Mouse (Mus musculus) heart, adult 18-20 months (tissue): ENCODE results near the gene Hsd17b14. TPM values are rescaled to one million over a fixed set of nuclear protein-coding genes. Genes with fewer than 3 reads are reported as not detected.
"Not testable (repeated sequence)": the region's sequence is repeated elsewhere in the genome, so short reads cannot be mapped to it uniquely, and the experiment has no call there.

Source experiments
- DNase-seq, 2 experiments: peaks; one replicate each; pipeline ENCODE4 v3.0.0; 2021 to 2022; ENCODE audit warnings: mixed read lengths in 1 of 2
- long read RNA-seq, 2 experiments: library from polyadenylated mRNA; stranded (forward); transcript quantifications; one replicate each; pipeline ENCODE4 v2.0.0; 2021
- total RNA-seq, 2 experiments: library from RNA; stranded (reverse); gene quantifications; 2 replicates each; pipeline ENCODE4 v1.2.3; 2021

Hsd17b14 gene
- under 1 TPM in 1 of 2 experiments, not detected in 1; 0.41 TPM for total RNA-seq
- long read RNA-seq, experiment 1, partial matches to known transcripts = 0 of 1 reads
- long read RNA-seq, experiment 1, other reads (novel, unspliced or antisense) = 1 of 1 reads
- long read RNA-seq, experiment 2 = 0 reads

- no peak for DNase-seq
Measured at GRCm38 (mm10) chr7:45554744-45555143, at the start of gene Hsd17b14. Gene Hsd17b14, plus strand, starts transcription at chr7:45554893.

DNA sequence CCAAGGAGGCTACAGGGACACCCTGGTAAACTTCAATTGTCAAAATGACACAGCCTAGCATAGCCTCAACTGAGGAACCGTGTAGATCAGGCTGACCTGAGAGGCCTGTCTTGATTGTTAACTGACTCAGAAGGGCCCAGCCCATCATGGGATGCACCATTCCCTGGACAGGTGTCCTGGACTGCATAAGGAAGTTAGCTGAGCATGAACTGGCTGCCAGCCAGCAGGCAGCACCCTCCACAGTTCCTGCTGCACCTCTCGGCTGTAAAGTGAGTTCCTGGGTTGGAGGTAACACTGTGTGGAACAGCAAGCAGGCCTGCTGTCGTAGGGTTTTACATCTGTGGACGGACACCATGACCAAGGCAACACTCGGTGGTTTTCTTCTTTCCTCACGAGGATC lies 47.1 kb upstream of the Hsd17b14 start:
- no peak for DNase-seq

DNA sequence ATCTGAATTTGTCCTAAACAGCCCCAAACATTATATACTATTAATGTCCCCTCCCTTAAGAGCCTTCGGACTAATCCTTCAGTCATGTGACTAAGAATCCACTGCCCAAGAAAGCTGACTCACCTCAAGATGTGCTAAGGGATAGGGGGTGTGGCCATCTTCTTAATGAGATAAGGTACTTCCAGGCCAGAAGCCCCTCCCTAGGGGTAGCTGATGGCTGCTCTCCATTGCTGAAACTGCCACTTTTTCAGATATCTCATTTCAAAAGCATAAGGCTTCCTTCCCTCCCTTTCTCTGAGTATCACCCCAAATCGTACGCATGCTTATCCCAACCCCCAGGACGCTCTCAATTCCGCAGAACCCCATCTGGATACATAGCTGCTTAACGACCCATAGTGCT lies 46.1 kb upstream of the Hsd17b14 start:
- DNase-seq = no peak

DNA sequence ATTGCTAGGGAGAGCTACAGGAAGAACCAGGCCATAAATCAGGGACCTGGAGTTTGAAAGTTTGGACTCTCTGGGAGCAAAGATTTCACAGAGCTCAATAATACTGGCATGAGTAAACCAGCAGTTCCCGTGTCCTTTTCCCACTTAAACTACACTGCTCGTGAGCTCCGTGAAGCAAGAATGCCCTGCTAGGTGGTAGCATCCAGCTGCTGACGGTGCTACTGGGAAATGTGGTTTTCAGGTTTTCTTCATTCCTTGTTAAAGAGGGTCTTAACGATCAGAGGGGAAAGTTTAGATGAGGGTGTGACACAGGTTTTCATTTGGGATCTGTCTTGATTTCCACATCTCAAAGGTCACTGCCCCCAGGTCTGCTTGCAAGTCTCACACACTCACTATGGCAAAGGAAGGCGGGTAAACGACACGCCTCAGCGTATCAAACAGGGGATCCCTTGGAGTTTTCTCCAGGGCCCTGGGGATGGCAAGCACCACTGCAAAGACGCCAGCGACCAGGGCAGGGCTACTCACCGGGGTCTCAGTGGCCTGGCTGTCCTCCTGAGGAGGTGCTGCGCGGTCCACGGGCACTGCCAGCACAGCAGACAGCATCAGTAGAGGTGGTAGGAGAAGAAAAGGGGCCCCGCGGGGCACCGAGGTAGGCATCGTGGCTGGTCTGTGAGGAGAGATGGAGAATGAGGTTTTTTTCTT lies 45.4 kb upstream of the Hsd17b14 start:
- DNase-seq = no peak

DNA sequence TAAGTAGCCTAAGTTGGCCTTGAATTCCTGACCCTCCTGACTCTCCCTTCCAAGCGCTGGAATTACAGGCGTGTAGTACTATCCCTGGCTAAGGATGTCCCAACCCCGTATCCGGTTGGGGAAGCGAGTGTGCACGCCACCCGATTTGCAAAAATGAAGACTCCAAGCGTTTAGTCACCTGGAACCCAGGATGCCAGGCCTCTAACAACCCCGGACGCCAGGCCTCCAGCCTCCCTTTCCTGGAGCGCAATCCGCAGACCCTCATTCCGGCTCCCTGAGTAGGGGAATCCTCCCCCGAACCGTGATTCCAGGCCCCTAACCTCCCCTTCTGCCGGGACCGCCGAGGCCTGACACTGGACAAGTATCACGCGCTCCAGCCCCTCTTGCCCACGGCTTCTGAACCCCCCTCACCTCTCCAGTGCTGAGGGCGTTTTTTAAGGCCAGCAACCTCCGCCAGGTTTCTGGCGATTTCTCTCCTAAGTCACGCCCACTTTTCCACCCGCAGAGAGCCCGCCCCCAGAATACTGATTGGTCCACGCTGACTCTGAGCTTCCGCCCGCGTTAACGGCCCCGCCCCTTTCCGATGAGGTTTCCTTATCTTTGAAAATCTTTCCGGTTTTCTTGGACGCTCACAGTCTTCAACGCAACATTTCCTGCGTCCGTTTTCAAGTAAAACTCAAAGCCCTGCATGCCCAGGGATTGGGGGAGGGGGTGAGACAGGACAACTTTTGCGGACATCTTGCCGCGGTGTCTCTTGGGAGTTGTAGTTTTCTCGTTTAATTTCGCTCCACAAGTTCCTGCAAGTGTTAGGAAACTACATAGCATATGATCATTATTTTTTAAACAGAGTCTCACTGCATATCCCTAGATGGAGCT lies 44.5 kb upstream of the Hsd17b14 start, which contains the start of gene Nucb1:
Gene Nucb1, minus strand, starts transcription at position 495 of the 876 bp plus-strand sequence.
- peak; percentile 96 to 98 for DNase-seq

- DNase-seq = no peak
Measured at GRCm38 (mm10) chr7:45514411-45514810, 40.3 kb upstream of the Hsd17b14 start.

DNA sequence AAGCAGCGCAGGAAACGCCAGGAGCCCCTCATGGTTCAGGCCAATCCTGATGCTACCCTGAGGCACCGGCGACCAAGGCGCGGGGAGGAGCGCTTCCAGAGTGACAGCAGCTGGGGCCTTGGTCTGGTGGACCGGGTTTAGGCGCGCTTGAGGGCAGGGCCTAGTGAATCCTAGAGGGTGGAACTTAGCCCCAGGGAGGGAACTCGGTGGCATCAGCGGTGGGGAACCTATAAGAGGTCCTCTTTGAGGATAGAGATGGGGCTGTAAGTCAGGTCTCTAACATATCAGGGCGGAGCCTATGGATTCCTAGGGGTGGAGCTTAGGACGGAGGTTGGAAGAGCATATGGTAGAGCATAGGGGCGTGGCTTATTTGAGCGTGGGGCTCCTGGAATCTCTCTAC lies 39.3 kb upstream of the Hsd17b14 start:
- DNase-seq = no peak

- not testable (repeated sequence) for DNase-seq
Measured at GRCm38 (mm10) chr7:45516846-45517245, 37.8 kb upstream of the Hsd17b14 start.

DNA sequence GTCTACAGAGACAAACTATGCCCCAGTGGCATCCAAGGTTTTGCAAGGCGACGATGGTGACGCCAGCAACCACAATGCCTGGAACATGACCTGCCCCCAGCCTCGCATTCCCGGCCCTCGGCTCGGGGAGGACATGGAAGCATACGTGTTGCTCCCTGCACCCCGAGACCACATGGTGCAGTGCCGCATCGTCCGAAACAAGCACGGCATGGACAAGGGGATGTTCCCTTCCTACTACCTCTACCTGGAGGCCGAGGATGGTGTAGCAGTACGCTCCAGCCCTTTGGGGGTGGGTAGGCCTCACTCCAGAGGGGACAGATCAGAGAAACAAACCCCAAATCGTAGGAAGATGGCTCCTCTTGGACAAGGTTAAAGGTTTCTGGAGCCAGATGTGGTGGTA lies 36.1 kb upstream of the Hsd17b14 start:
- DNase-seq = no peak

DNA sequence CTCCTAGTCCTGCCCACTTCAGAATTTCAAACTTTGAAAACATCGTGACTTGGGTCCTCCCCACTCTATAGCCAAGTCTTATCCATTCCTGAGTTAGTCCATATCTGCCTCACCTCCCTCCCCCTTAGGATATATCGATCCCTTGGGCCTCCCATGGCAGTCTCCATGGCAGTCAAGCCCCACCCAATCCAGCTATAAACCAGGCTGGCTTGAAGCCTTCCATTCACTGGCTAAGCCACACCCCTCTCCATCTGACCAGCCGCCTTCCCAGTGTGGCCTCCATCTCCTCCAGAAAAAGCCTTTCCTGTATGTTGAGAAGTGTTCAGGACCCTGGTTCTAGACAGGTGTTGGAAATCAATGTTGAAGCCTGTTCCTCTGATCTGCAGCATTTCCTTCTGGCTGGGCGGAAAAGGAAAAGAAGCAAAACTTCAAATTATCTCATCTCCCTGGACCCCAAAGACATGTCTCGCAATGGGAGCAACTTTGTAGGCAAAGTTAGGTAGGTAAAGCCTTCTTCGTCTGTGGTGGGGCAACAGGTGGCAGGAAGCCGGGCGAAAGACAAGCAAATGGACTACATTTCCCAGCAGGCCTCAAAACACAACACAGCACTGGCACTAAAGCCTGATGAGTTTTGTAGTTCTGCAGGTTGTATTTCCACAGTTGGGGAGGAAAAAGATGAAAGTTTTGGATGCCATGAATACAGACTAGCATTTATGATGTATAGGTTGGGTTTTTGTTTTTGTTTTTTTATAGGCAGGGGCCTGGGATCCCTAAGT lies 35.2 kb upstream of the Hsd17b14 start:
- DNase-seq = no peak

GRCm38 (mm10) chr7:45520605-45521004 lies 34.1 kb upstream of the Hsd17b14 start:
- DNase-seq = no peak

DNA sequence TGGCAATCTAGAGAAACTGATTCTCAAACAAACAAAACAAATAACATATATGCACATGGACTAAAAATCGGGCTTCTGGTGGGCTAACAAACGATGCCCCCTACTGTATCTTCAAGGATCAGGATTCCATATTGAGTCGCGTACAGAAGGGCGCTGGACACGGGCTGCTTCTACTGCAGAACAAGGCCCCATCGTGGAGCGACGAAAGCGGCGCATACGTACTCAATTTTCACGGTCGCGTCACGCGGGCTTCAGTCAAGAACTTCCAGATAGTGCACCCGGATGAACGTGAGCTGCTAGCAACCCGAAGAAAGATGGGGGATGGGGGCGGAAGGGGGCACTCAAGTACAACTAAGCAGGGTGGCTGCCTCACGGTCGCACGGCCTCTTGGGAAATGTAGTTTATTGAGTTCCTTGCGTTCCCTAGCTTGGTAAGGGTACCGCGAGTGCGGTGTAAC lies 32.9 kb upstream of the Hsd17b14 start:
- DNase-seq = peak; percentile 93 to 94

GRCm38 (mm10) chr7:45522194-45522752 lies 32.4 kb upstream of the Hsd17b14 start:
- no peak for DNase-seq

DNA sequence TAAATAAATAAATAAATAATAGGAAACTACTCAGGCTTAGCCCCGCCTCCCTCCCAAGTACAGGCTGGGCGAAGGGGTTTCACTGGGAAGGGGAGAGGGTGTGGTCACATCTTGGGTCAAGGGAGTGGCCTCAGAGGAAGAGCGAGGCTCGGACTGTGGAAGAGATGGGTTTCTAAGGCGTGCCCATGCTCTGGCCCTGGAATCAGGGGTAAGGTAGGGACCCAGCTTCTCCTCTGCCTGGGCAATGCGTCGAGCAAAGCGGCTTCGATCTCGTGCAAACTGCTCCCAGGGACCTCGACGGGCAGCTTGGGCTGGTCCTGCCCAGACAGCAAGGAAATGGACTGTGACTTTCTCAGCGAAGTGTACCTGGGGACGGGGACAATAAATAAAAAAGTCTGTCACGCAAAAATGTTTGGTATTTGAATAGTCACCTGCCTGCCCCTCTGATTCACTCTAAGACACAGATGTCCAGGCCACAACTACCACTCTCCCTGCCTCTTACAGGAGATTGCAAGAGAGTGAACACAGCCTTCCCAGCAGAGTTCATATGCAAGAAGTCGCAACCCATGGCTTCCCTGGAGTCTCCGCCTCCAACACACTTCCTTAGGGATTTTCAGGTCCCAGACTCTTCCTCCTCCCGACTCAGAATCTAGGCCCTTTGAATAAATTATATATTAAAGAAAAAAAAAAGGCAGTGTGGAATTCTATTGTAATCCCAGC lies 31.6 kb upstream of the Hsd17b14 start:
- peak in 1 of 2 experiments; percentile 33 for DNase-seq

DNA sequence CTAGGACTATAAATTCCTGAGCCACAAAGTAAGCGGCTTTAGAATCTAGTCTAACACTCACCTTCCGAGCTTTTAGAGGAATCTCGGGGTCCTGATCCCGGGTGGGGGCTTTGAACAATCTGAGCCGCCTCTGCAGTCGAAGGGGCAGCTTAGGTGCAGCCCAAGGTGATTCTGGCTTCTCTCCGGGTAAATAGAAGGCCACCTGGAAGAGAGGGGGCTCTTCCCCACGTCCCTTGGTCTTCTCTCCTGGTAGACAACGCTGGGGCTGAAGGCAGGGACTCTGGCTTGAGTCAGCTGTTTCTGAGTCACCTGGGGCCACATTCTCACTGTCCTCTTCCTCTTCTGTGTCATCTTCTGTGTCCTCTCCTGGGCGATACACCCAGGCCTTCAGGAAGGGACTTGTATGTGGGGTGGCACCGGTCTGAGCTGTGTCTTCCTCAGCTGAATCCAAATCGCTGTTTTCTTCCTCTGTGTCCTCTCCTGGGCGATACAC lies 31.0 kb upstream of the Hsd17b14 start:
- DNase-seq = no peak

DNA sequence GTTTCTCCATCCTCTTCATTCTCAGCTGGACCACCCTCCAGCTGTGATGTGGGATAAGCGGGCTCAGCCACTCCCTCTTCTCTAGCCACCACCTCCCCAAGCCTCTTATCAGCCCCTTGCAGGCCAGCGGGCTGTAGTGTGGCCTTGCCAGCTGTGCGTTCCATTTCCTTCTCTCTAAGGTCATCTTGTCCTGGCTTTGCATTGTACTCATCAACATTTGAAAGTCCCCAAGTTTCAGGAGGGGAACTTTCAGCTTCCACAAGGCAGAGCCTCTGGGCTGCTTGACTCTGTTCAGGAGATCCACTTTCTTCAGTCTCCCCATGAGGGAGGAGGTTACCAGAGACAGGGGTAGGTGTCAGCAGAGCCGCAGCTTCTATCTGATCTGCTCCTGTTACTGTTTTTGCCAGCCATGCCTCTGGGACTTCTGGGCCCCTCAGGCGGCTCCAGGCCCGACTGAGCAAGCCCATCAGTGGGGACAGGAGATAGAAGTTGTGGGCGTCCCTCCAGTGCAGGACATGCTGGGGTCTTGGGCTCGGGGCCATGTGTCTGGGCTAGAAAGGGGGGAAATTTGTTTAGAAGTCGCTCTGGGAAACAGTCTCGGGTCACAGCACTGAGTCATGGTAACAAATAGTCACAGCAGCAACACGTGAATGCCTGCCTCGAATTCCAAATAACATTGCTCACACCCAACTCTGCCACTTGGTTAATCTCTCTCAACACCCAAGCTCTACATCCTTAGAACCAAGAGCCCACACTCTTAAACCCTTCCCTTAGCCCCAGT lies 29.7 kb upstream of the Hsd17b14 start:
- peak; percentile 77 to 82 for DNase-seq

- peak; percentile 97 to 99 for DNase-seq
Measured at GRCm38 (mm10) chr7:45525809-45526473, 28.8 kb upstream of the Hsd17b14 start, which contains the start of the genes Ppp1r15a and Plekha4. Gene Ppp1r15a, minus strand, starts transcription at chr7:45526268. Gene Plekha4, plus strand, starts transcription at chr7:45526330.

GRCm38 (mm10) chr7:45526474-45527120 lies 28.1 kb upstream of the Hsd17b14 start:
- DNase-seq = peak; percentile 46 to 51

DNA sequence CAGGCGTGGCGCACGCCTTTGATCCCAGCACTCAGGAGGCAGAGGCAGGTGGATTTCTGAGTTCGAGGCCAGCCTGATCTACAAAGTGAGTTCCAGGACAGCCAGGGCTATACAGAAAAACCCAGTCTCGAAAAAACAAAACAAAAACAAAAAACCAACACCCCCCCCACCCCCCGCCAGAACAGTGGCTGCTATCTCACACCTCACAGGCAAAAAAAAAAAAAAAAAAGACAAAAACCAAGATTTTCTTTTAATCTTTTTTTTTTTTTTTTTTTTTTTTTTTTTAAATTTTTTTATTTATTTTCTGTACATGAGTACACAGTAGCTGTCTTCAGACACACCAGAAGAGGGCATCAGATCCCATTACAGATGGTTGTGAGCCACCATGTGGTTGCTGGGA lies 27.5 kb upstream of the Hsd17b14 start:
- DNase-seq = not testable (repeated sequence)
